Mouse (Mus musculus) layer of hippocampus, adult 9-11 months (tissue): ENCODE data around the gene Abca2.
A peak's percentile ranks its signal among the peaks of the same experiment; 100 is the strongest.

Source experiments
- DNase-seq: peaks from one replicate; pipeline ENCODE4 v3.0.0; 2022

The Abca2 gene

DNA sequence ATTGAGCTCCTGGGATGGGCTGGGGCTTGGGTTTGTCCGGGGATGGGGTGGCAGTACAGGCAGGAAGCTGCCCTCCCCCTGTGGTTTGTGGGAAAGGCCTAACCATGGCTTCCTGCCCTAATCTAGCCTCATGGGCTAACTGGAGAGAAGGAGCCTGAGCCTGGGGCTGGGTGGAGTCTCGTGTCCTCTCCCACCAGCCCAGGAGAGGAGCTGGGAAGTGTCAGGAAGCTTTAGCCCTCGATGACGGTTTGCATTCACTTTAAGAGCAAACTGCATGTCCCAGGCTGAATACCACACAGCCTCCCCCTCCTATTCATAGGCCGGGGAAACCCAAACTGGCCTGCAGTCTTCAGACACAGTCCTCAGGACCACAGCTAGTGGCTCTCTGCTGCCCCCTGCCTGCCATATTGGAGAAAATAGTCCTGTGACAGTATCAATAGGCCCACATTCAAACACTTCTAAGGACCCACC, 1.7 kb upstream of the Abca2 start:
- peak; percentile 59 for DNase-seq

DNA sequence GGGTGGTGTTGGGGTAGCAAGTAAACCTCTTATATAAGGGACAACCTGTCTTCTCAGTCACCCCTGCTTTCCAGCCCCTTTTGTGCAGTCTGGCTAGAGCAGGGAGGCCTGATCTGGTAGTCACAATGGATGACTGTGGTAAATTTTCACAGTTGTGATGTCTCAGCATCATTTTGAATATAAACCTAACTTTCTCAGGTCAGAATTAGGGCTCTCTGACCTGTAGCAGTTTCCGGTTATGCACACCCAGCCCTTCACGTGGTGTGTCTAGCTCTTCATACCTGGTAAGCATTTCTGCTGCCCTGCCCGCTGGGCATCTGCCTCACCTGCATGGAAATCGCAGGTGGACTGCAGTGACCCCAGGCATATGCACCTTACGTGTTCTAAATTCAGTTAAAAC, 1.2 kb upstream of the Abca2 start:
- no peak for DNase-seq

DNA sequence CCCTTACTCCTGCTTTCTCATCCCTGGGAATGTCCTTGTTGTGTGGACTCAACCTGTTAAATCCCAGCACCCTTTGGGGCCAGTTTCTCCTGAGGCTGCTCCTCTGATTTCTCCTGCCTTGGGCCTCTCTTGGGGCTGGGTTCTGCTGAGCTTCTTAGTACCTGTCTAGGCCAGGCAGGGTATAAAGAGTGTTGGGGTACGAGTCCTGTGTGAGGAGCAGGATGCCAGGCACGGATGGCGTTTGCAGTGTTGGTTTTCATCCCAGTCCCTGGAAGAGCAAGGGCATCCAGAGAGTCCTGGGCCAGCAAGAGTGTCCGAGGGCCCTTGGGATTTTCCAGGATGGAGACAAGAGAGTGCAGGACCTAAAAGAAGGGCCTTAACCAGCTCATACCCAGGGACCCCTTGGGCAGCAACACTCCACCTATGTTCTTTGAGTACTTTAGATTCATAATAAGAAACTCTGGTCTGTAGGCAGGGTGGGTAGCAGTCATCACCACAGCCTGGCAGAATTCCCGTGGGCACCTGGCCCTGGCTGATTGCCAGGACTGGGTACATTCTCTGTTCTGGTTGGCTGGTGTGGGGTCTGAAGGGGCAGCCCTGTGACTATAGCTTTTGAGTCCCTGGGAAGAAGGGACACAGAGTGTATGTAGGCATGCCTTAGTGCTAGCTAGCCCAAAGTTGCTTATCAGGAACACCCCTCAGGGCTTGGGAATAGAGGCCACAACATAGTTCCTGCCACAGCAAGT, 1.1 kb downstream of the Abca2 start:
- DNase-seq: no peak

DNA sequence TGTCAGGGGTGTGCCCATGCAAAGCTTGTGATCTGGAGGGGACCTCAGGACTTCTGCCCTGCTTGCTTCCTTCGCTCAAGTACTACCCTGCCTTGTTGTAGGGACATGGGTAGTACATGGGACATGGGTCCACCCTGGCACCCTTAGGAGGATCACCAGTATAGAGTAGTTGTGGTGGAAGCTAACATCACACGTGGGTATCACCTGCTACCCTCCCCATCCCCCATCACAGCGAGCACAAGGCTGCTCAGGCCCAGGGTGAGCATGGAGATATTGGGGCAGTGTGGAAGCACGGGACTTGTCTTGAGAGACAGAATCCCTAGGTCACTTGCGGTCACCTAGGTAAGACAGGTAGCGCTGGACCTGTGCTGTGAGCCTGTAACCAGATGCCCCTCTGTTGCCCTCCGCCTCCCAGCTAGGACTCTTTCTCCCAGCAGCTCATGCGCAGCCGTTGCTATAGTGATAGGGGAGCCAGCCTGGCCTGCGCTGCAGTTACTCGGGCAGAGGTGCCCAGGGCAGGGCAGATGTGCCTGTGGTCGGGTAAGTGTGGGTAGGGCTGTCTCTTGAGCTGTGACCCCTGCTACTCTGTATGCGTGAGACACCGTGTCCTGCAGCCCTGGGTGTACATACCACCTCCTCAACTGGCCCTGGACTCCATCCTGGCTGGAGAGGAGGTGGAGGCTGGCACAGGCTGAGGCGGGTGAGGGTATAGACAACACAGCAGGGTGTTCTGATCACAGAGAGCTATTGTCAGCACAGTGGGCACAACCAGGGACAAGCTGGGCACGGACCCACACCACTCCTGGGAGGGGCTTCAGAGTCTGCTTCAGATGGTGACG, 2.1 kb downstream of the Abca2 start:
- peak; percentile 79 for DNase-seq

DNA sequence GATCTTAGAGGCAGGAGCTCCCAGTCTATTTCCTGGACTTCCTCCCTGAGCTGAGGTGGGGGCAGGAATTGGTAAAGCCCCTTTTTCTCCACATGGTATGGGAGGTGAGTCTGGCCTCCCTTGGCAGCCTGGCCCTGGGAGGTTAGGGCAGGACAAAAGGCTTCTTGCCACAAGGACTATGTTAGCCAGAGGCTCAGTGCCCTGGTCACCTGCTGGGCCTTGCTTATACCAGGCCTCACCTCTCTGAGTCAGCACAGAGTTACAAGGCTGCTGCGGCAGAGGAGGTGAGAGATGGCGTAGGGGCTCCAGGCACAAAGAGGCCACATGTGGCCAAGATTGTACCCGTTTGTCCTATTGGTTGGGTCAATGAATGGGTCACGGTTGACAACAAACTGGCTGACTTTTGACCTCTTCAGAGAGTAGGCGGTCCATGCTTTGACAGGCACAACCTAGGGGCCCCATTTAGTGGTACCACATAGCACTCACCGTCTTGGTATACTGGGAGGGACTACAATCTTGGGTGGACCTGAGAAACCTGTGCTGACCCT, 2.9 kb downstream of the Abca2 start:
- DNase-seq: no peak

DNA sequence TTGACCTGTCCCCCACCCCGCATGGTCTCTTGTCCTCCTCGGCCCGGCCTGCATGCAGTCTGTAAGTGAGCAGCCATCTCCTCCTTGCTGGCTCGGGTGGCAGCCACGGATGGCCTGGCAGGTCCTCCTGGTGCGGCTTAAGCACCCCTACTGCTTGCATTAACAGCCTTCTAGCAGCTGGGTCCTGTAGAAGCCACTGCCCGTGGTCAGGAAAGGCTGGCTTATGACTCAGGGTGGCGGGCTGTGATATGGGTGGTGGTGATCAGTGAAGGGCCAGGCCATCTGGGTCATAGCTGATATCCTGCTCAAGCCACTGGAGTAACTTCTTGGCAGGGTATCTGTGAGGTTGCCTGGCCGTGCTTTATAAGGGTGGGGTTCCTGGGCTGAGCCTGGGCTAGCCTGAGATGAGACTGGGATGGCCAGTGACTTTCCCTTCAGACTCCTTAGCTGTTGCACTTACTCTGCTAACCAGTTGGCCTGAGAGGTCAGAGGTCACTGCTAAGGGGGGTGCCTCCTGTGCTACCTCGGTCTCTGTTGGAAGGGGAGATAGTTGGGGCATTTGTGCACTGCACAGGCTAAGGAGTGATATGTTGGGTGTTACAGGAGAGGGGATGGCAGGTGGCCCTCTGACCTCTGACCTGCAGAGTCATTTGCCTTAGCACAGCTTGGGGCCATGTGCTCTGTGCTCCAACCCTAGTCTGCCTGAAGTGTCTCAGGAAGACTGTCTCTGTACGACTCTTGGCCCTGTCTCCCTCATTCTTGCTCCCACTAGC, 4.0 kb downstream of the Abca2 start:
- no peak for DNase-seq

DNA sequence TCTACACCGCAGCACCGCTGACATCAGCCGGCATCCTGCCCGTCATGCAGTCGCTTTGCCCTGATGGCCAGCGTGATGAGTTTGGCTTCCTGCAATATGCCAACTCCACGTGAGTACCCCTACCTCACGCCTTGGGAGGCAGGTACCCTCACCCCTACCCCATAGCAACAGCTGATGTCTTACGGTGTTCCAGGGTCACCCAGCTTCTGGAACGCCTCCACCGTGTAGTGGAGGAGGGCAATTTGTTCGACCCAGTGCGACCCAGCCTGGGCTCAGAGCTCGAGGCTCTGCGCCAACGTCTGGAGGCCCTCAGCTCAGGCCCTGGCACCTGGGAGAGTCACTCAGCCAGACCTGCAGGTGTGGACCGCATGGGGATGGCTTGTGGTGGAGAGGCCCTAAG, 4.6 kb downstream of the Abca2 start:
- DNase-seq: no peak

DNA sequence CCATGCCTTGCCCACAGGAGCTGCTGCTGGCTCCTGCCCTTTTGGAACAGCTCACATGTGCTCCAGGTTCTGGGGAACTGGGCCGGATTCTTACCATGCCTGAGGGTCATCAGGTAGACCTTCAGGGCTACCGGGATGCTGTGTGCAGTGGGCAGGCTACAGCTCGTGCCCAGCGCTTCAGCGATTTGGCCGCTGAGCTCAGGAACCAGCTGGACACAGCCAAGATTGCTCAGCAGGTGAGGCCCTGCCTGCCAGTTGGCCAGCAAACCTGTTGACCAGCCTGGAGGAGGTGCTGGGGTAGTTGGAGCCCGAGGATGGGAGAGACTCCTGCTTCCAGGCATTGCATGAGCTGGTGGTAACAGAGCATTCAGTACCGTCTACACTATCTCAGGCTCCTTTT, 5.8 kb downstream of the Abca2 start:
- no peak for DNase-seq

DNA sequence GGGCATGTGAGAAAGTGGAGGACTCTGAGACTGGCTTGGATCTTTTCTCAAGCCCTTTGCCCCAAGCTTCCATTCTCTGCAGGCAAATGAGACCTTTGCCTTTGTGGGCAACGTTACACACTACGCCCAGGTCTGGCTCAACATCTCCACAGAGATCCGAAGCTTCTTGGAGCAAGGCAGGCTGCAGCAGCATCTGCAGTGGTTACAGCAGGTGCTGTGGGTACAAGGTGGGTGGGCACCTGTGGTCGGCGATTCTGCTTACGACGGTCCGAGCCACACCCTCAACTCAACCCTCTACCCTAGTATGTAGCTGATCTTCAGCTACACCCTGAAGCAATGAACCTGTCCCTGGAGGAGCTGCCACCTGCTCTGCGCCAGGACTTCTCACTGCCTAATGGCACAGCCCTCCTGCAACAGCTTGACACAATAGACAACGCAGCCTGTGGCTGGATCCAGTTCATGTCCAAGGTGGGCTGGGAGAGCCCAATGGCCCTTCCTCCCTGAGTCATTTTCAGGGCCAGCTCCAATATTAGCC, 7.8 kb downstream of the Abca2 start:
- no peak for DNase-seq

DNA sequence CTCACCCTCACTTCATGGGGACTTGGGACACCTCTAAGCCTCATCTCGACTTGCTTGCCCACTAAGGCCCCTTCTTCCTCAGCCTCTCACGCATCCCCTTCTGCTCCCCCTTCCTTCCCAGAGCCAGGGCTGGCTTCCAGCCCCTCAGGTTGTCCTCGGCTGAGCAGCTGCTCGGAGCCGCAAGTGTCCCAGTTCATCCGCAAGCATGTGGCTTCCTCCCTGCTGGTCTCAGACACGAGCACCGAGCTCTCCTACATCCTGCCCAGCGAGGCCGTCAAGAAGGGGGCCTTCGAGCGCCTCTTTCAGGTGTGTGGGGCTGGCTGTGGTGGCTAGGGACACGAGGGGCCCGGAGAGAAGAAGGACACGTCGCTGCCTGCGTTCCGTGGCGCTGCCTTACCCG, 12.6 kb downstream of the Abca2 start:
- no peak for DNase-seq

DNA sequence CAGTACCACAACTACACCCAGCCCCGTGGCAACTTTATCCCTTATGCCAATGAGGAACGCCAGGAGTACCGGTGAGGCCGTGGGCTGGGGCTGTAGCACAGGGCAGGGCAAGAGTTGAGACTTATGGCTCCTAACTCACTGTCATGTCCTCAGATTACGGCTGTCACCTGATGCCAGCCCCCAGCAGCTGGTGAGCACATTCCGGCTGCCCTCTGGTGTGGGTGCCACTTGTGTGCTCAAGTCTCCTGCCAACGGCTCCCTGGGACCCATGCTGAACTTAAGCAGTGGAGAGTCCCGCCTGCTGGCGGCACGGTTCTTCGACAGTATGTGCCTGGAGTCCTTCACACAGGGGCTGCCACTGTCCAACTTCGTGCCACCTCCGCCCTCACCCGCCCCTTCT, 14.2 kb downstream of the Abca2 start:
- DNase-seq: no peak

DNA sequence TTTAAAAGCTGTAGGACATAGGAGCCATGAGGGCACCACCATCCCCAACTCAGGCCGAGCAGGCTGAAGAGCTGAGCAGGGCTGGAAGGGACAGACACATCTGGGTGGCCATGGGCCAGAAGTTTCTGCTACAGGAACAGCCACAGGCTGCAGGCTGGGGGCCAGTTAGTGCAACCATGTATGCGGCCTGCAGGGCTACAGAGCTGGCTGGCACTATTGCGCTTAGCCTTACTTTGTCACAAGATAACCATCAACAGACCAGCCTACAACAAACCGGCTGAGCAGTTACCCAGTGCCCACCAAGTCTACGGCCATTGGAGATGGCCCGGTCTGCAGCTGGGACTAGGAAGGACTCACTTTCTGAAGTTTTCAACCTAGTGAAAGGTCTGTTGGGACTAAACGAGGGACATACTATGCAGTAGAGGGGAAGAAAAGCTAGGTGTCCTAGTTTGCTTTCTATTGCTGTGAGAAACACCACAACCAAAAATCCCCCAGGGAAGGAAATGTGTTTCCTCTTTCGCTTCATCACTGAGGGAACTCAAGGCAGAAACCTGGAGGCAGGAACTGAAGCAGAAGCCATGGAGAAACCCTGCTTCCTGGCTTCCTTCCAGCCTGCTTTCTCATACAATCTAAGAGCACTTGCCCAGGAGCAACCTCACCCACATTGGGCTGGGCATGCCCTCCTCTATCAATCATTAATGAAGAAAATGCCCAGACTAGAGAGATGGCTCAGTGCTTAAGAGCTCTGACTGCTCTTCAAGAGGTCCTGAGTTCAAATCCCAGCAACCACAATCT, 22.5 kb downstream of the Abca2 start:
- no peak for DNase-seq

DNA sequence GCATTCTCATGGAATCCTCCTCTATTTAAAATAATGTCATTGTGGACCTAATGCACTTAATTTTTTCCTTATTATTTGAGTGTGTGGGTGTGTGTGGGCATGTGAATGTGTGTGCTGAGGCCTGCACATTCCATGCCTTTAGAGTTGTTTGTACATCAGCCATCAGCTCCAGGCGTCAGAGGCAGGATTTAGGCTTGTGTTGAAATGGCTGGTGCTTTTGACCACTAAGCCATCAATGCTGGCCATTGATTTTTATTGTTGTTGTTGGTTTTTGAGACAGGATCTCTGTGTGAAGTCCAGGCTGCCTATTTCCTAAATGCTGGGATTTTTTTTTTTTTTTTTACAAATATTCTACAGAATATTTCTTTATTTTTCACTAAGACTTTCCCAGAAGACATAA, 24.4 kb downstream of the Abca2 start:
- DNase-seq: no peak

DNA sequence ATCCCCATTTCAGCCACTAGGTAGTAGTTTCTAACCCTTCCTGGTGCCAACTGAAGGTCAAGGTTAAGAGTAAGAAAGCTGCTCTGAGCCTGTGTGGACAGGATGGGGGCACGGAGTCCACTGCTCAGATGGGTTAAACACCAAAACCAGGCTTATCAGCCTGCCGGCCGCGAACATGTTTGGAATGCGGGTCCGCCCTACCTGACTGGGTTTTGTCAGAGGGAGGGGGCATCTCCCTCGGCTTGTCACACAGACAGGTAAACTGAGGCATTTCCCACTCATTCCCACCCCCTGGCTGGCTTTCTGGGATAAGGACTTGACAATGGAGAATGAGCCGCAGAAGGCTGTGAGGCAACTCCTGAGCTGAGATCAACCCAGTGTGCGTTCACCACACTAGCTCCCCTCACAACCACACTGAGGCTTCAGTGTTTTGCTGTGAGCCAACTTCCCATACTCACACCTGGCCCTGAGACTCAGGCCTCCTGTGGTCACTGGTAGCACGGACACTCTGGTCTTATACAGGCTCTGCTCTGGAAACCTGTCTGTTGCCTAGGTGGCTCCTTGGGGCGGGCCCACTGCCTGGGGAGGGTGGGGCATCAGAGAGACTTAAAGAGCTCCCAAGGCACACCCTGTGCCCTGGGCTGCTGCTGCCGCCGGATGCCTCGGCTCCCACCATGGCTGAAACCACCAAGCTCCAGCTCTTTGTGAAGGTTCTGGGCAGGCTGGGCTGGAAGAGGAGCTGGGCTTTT, 27.9 kb downstream of the Abca2 start, which contains the start of gene Clic3:
Gene Clic3 (plus strand): TSS at position 634 of the 749 bp plus-strand sequence.
- DNase-seq: no peak

DNA sequence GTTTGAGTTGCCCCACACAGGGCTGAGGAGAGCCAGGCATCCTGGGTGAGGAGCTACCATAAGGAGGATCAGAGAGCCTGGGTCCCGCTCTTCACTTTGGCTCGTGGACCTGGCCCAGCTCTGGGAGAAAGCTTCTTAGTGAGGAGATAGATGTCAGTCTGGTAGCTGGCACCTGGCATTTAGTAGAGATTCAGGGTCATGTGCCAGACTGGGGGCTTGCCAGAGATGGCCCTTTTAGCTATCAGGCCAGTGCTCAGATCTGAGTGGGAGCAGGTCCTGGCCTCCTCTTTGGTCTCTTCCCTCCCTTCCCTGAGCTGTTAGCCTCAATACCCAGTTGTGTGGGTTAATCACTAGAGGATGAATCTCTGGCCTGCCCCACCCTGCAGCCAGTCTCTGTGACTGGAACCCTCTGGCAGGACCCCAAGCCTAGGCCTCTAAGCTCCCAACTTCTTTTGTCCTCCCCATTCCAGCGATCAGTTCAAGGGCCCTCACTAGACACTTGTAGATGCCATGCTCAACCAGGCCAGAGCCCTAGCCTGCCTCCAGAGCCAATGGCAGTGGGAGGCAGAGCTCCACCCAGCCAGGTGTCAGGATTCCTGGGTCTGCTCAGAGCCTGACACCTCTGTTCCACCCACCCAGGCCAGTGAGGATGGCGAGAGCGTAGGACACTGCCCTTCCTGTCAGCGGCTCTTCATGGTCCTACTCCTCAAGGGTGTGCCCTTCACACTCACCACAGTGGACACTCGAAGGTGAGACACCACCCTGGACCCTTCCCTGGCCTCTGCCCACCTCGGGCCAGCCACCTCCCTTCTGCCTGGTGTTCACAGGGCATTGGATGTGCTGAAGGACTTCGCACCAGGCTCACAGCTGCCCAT, 28.8 kb downstream of the Abca2 start:
- DNase-seq: no peak

DNA sequence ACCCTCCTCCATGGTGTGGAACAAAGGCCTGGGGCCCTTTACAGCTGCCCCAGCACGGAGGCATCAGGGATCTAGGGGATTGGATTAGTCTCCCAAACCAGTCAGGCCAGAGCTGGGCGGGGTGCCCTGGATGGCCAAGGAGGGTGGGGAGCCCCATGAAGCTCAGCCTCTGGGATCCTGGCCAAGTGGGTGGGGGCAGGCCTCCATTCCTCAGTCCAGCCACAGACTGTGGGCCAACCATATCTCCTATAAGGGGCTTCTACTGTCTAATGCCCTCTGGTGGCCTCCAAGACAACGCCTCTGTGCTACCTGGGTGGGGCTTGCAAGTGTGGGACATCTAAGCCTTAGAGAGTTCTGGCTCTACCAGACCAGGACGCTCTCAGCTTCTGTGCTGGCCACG, 30.4 kb downstream of the Abca2 start:
- no peak for DNase-seq

DNA sequence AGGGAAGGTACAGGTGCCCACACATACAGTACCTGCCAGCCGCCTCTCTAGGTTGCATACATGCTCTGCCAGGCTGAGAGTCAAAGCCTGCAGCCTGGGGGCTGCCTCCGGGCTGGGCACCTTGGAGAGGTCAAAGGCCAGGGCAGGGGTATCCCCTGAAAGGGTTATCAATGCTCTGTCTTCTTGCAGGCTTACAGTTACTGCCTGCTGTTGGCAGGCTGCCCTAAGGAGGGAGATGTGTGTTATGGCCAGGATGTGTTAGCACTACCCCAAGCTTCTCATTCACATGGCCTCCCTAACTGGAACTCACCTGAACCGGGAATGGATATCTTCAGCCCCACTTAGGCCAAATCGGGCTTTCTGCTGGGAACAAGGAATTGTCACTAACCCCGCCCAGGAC, 31.6 kb downstream of the Abca2 start:
- no peak for DNase-seq

DNA sequence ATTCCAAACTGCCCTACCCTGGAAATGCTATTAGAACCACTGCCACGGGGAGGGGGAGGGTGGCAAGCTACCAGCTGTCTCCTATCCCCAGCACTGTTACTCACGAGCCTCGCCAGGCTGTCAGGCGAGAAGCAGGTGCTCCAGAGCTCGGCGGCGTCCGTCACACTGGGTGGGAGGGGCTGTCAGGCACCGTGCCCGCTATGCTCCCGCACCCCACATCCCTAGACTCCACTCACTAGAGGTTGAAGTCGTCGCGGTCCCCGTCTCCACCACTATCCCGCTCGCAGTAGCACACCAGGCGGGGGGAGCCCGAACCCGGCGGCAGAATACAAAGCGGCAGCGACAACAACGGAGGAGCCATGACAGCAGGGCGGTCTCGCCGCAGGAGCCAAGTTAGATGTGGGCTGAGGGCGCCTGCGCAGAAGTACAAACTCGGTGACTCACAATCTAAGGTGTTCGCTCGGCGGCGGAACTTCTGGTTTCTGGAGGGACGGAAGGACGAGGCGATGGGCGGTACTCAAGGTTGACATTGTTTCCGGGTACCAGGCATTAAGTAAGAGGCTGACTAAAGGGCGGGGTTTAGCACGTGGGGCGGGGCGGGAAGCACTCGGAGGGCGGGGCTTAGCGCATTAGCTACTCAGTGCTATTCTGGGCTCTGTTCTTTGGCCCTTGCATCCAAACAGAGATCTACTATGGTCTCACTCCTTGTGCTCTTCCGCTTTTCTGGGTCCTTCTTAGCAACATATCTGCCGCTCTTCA, 32.2 kb downstream of the Abca2 start, which contains the start of gene Paxx:
Gene Paxx (minus strand): TSS at position 544 of the 759 bp plus-strand sequence.
- peak; percentile 96 for DNase-seq

DNA sequence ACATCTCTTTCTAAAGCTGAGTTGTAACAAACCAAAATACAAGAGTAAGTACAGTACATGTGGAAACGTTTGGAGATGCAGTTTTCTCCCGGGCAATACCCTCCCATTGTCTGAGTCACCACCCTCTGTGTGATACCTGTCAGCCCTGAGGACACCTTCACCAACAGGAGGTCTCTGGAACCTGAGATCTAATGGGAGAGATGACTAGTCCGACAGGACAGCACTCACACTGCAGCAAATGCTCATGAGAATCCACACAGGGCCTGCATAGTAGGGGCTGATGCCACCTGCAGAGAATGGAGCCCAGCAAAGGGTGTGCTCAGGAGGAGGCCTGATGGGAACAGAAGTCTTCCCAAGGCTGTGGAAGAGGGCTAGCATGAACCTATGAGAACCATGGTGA, 32.9 kb downstream of the Abca2 start:
- no peak for DNase-seq
